Mouse (Mus musculus): Measurements from ENCODE around the gene Fam83e.

The Fam83e gene

DNA sequence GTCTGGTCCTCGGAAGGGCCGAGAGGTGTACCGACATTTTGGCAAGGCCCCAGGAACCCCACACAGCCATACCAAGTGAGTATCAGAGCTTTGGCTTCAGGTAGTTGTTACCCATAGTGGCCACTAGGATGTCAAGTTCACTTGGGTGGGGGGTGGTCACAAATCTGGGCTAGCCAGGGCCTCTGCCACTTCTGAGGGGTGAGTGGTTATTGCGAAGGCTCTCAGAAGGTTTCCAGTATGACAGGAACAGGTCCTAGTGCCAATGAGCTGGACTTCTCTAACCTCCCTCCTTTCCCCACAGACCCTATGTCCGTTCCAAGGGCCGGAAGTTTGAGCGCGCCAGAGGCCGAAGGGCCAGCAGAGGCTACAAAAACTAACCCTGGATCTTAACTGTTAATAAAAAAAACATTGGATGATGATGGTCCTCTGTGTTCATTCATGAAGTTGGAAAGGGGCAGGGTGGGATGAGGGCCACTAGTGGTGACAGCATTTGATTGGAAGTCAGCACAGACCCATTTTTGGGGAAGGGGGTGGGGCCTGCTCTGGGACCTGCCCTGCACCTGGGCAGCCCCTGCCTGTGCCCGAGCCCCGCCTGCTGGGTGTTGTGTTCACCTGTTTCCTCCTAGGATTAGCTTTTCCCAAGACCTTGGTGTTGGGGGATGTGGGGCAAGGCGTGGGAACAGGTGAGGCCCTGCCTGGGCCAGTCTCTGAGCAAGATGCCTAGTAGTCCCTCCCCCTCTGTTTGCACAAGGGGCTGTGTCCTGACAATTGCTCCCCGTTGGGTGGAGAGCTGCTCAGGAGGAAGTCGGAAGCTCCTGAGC is at the start of gene Fam83e:
TSS of gene Fam83e (plus strand) at position 800 of the 821 bp plus-strand sequence.
- no peak for DNase-seq (ENCODE audit: low spot score)

DNA sequence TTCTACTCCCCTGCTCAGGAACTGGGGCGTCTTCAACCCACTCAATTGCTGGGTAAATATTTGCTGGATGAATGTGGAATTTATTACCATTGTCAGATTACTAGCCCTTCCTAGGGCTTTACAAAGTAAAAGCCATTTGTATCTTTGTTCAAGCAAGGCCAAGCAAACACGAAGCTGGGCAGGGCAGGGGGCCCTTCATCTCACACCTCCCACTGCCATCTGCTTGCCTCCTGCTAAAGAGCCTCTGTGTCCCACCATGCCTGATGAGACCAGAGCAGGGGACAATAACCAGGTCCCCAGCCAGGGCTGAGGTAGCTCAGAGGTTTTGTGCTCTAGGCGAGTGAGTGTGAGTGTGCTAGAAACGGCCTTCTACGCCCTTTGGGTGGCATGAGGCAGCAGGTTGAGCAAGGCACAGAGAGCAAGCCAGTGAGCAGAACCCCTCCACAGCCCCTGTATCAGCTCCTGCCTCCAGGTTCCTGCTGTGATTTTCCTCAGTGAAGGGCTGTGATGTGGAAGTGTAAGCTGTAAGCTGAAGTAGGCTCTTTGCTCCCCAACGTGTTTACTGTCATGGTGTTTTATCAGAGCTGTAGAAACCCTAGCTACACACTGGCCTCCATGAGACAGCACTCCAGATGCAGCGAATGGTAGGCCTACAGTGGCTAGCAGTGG is 43.3 kb upstream of the Fam83e start:
- DNase-seq (ENCODE audit: low spot score), result no peak

DNA sequence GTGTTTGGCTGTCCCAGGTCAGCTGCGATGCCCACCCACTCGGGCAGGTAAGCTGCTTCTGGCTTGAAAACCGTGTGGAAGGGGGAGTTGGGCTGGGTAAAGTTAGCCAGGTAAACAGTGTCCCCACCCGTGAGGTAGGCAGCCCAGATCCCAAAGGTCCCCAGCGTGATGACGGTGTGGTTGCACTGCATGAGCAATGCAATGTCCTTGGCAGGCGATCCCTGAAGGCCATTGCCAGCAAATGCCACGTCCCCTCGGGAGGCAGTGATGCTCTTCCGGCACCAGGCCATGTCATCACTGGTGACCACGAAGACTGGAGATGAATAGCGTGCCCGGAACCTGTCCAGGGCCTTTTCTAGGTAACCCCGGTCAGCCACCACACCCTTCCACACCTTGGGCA is 42.5 kb upstream of the Fam83e start:
- no peak for DNase-seq (ENCODE audit: low spot score)

DNA sequence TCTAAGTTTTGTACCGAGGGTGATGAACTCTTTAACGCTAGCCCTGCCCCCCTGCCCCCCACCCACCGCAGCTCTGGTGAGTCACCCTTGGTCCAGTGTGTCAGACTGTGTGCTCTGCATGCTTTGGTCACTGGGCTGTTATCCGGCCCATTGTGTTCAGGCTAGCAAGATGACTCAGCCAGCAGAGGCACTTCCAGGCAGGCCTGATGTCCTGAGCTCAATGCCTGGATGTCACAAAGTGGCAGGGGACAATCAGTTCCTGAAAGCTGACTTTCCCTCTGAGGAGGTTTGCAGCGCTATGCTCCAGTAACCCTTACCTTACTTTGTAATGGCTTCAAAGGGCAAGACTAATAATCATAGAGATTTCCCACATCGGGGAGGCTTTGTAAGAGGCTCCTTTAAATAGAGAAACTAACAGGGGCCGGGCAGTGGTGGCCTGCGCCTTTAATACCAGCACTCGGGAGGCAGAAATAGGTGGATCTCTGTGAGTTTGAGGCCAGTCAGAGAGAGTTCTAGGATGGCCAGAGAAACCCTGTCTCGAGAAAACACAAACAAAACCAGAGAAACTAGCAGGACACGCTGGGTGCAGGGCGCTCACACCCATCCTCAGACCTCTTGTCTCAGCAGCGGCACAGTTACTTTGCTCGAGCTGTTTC is 40.9 kb upstream of the Fam83e start:
- DNase-seq (ENCODE audit: low spot score), result no peak

DNA sequence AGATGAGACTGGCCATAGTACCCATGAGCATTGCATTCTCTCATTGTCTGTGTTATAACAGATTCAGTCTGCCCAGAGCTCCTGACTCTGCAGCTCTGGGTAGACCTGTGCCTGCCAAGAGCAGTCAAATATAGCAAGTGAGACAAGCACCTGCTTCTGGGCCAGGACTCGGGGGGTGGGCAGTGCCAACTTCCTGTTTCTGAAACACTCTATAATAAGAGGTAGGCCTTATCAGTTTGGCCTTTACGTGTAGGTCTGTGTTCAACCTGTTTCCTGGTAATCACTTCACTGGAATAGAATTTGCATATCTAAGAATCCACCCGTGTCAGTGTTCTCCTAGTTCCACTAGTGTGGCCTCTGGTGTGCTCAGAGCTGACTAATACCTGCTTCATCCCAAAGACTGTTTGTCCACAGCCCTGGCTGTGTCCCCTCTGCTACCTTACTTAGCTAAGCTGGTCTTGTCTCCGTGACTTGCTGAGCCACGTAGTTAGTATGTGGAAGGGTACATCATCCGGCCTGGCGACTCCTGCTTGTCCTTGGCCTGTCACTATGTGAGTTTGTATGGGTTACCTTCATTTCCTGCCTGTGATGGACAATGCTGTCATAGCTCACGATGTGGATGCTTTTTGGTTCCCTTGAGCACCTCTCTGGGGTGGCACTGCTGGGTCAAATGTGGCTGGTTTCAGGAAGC is 39.8 kb upstream of the Fam83e start:
- DNase-seq (ENCODE audit: low spot score), result no peak

DNA sequence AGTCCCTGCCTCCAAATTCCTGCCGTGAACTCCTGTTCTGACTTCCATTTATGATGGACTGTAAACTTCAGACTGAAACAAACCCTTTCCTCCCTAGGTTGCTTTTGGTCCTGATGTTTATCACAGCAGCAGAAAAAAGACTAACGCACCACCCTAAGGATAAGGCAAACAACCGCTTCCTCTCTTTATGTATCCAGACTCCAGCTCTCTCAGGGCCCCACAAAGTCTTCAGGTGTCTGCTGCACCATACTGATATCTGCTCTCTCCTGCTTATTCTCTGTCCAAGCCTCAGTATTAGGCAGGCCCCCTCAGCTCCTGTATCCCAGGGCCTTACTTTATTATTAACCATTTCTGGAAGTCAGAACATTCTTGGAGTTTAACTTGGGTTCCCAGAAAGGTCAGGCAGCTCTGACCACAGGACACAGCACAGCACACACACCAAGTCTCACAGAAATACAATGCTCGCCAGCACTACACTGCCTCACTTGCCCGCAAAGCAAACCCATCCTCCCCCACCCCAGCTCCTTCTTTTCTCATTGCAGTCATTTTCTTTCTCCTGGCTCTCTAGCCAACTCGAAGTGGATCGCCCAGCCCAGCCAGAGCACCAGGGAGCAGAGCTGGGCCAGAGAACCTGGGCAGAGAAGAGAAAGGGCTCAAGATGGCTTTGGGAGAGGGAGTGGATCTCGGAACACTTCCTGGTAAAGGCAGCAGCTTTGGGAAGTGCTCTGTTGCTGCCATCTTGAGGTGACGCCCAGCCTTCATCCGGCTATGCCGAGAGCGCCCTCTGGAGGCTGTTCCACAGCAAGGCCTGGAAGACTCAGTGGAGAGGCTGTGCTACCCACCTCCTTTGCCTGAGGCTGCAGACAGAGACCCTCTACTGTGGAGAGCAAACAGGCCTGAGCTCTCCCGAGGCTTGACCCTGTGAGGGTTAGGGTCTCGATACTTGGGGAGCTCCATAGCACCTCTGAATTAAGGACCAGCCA is 38.6 kb upstream of the Fam83e start:
- DNase-seq (ENCODE audit: low spot score), result peak; percentile 87

DNA sequence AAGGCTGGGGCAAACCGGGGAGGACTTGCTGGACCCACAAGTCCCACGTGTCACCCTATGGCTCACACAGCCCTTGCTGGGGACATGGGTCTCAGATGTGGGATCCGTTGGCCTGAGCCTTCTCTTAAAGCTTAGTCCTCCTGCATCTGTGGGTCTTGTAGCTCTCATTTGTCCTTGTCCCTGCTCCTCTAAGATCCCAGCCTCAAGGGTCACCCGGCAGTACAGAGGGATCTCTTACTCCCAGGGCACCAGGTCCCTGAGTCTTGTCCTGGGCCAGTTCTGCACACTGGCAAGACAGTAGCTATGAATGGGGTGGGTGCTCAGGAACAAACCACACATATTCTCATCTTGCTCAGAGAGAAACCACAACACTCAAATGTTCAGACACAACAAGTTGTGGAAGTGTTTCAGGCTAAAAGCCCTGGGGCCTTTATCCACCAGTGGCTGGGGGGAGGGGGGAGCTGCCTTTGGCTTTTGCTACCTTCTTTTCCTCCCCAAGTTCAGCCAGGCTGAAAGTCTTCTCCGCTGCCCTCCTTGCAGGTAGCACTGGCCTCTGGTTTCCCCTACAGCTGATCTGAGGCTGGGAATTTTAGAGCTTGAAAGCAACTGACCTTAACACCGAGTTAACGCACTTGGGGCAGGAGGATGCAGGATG is 37.5 kb upstream of the Fam83e start, which contains the start of gene Ntn5:
TSS of gene Ntn5 (plus strand) at position 627 of the 655 bp plus-strand sequence.
- DNase-seq (ENCODE audit: low spot score), result no peak

DNA sequence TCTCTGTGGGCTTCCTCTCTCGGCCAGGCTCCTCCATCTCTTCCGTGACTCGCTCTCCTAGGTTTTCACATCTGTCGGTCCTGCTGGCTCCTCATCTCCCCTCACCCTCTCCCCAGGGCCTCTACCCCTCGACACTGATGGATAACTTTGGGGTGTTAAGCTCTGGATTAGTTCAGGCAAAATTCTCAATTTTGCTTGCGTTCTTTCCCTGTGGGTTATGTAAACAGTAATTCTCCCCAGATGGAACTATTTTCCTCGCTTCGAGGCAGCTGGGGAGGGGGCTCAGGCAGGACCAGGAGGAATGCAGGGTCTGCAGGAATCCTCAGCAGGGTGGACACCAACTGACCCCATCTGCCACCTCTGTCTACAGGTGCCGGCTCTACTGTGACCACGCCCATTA is 35.2 kb upstream of the Fam83e start:
- no peak for DNase-seq (ENCODE audit: low spot score)

DNA sequence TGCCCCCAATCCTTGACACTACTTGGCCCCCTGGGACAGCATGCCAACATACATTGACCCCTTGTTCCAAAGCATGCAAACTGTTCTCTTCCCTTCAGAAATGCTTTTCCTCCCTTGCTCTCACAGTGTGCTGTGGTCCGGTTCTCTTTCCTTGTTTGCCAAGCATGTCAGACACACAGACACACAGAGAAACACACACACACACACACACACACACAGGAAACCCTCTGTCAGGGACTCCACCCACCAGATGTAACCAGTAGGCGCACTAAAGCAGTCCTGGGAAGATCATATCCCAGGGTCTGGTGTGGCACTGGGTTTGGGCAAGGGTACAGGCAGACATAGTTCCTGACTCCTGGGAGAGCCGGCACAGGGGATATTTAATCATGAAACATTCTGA is 34.2 kb upstream of the Fam83e start:
- no peak for DNase-seq (ENCODE audit: low spot score)

DNA sequence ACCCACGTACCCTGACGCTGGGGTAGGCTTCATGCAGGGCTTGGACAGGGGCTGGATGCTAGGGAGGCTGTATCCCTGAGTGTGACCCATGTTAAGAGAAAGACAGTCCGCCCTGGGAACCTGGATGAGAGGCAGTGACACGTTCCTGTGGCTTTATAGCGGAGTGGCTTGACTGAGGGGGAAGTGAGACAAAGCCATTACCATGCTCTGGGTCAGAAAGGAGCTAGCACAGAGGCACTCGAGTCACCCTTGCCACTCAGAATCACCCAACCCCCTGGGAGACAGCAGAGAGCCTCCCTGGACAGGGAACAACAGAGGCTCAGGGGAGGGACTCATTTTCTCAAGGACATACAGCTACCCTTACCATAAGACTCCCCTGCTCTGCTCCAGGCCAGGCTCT is 31.9 kb upstream of the Fam83e start:
- no peak for DNase-seq (ENCODE audit: low spot score)

DNA sequence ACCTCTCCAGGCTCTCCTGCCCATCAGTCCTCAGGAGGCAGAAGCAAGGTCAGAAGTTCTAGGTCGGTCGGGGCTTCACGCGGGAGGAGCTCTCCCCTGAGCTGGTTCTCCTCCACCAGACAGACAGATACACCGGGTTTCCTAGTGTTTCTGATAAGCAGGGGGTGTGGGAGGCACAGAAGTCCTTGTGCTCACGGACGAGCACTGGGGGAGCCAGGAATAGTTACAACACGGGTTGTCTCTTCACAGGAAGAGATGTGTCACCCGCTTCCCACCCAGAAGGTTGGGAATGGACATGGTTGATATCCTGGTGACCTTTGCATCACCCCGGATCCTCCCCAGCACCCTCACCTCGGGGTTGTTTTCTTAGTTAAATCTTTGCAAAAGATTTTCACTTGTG is 31.2 kb upstream of the Fam83e start:
- no peak for DNase-seq (ENCODE audit: low spot score)

DNA sequence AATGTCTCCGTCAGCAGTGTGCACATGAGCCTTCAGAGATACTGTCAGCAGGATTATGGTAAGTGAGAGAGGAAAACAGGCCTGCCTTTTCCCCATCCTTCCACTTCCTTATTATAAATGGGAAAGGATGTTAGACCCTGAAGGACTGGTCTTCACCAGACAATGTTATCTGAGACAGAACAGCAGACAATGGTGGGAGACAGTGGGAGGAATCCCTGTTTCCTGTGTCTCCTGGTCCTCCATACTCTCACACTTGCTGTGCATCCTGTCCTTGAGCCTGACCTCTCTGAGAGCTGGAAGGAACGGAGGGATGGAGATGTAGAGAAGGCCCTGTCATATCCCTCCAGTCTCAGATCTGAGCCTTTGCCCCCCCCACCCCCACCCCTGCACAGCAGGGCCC is 28.6 kb upstream of the Fam83e start:
- no peak for DNase-seq (ENCODE audit: low spot score)

DNA sequence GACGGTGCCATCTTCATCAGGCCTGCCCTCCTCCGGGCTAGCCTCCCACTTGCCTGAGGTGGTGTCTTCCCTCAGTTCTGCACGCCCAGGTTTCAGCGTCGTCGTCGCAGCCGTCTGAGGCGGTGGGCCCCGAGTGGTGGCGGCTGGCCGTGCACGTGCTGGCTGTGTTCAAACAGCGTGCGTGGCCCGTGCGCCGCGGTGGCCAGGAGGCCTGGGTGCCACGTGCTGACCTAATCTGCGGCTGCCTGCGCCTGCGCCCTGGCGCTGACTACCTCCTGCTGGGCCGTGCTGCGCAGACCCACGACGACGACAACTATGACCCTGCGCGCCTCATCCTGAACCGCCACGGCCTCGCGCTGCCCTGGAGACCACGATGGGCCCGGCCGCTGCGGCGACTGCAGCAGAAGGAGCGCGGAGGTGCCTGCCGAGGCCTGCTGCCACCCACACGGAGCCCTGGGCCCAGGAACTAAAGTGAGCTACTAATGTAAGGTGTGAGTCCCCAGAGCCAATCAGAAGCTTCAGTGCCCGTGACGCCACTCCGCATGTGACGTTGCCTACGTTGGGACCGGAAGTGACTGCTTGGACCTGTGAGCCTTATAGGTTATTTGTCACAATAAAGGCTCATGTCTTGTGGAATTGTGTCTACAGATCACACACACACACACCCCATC is 27.0 kb upstream of the Fam83e start, which contains the start of gene Sec1:
TSS of gene Sec1 (minus strand) at position 482 of the 671 bp plus-strand sequence.
- no peak for DNase-seq (ENCODE audit: low spot score)

DNA sequence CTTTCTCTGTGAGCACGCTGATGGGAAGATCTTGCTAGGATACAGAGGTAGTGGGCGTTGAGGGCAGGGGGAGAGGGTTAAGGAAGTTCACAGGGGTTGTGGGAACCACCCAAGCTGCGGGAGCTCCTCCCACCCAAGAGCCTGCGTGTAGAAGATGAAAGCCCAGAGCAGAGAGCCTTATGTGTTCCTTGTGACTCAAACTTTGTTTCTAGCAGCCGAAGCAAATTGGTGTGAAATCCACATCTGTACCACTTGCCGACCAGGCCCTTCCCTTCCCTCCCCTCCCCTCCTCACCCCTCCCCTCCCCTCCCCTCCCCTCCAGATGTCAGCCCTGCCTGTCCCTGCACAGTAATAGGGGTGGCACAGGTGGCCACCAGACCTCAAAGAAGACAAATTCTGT is 25.9 kb upstream of the Fam83e start:
- no peak for DNase-seq (ENCODE audit: low spot score)

DNA sequence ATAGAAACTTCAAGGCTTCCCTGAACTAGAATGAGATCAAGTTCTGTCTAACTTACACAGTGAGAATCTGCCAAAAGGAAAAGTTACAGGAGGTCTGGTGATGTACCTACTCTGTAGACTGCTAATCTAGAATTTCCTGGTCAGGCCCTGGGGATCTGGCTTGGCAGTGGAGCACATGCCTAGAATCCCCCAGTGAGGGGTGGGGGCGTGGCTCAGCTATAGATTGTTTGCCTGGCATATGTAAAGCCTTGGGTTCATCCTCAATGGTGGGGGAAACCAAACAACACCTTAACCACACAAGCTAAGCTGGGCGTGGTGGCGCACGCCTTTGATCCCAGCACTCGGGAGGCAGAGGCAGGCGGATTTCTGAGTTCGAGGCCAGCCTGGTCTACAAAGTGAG is 23.1 kb upstream of the Fam83e start:
- DNase-seq (ENCODE audit: low spot score), result no peak

DNA sequence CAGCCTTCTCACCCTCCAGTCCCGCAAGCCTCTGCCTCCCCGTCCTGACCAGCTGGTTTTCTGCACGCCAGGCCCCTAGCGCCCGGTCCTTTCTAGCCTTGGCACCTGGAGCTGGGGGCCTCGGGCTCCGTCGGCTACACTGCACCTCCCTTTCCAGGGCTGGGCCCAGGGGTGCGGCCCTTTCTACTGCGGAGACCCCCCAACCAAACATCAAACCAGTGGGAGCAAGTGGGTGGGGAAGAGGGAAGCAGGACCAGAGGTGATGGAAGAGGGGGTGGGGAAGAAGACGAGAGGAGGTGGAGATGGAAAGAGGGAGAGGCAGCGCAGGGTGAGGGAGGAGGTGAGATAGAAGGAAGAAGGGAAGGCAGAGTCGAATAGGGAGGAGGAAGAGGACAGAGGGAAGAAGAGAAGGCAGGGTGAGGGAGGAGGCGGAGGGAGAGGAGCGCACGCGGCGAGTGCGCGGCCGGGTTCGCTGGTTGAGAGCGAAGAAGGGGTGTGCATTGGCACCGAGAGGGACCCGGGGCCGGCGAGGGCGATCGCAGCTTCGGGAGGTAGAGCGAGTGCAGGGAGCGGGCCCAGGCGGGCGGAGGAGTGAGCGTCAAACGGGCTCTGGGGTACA is 21.4 kb upstream of the Fam83e start, which contains the start of gene Car11:
TSS of gene Car11 (plus strand) at position 321 of the 619 bp plus-strand sequence.
- DNase-seq (ENCODE audit: low spot score), result no peak

DNA sequence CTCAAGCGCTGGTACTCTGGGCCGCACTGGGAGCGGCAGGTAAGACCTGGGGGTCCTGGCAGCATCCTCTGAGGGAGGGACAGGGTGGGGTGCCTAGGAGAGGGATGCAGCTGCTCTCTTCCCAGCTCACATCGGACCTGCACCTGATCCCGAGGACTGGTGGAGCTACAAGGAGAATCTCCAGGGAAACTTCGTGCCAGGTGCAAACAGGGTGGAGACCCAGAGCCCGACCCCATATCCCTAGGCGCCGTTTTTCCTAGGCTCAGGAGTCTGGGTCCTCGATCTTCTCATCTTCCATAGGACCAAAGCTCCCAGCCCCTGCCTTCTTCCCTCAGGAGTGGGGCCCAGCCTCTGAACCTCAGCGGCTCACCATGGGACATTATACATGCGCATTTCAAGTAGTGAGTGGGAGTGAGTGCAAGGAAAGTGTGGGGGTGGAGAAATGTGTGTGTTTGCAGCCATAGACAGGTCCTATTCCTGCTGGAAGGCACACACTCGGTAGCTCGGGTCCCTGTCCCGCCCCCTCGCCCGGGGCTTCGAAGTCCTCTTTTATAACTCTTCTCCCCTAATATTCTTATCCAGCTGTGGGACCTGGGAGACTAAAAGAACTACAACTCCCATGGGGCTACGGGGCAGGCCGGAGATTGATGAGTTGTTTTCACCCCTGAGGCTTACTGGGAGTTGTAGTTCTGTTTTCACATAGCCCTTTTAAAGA is 20.6 kb upstream of the Fam83e start:
- DNase-seq (ENCODE audit: low spot score), result no peak

DNA sequence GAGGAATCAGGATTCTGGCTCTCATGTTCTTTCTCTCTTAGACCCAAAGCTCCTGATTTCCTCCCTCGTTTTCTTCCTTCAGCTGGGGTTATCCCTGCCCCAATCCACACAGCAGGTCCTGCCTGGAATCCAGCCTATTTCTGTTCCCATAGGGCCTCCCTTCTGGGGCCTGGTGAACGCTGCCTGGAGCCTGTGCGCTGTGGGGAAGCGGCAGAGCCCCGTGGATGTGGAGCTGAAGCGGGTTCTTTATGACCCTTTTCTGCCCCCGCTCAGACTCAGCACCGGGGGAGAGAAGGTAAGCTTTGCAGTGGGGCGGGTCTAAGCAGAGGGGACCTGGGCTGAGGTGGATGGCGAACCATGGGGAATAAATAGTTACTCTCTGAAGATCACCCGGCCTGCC is 19.9 kb upstream of the Fam83e start:
- no peak for DNase-seq (ENCODE audit: low spot score)

DNA sequence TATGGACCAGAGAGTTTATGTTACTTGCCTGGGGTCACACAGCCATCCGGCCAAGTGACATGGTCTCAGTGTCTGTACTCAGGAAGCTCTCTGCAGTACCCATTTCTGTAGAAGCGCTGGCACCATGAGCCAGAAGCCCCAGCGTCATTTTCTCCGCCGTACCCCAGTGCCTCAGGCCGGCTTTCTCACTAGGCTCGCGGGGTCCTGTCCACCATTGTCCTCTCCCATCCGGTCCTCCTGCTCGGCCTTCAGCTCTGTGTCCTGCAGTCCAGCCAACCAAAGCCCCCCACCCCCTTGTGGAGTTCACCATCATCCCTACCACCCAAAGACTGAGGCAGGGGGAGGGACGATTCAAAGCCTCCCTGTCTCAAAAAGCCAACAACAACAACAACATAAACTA is 19.4 kb upstream of the Fam83e start:
- DNase-seq (ENCODE audit: low spot score), result no peak
